Mouse (Mus musculus) gastrocnemius, postnatal 25 days (tissue): ENCODE results near the gene Tmem179. TPM values are rescaled to one million over a fixed set of nuclear protein-coding genes. Genes with fewer than 3 reads are reported as not detected.

Experiments used
- DNase-seq: peaks from one replicate; pipeline ENCODE4 v3.0.0; 2022
- total RNA-seq, 2 experiments: library from RNA; stranded (reverse); gene quantifications; 1 replicate in 1 of 2; 2 replicates in 1 of 2; pipeline ENCODE4 v1.2.3; 2021

Gene Tmem179
- total RNA-seq, 2 experiments from 2014 or later: 0.18 TPM; not detected in 1

- DNase-seq: no peak
Measured at GRCm38 (mm10) chr12:112538356-112538755, 21.8 kb upstream of the Tmem179 start.

GRCm38 (mm10) chr12:112537233-112537632 is 20.7 kb upstream of the Tmem179 start:
- no peak for DNase-seq

- DNase-seq: no peak
Measured at GRCm38 (mm10) chr12:112533758-112534157, 17.2 kb upstream of the Tmem179 start.

GRCm38 (mm10) chr12:112518105-112518504 is 1.6 kb upstream of the Tmem179 start:
- no peak for DNase-seq

- DNase-seq: no peak
Measured at GRCm38 (mm10) chr12:112514897-112515296, 1.6 kb downstream of the Tmem179 start.

- DNase-seq: no peak
Measured at GRCm38 (mm10) chr12:112510733-112511372, 5.7 kb downstream of the Tmem179 start.

GRCm38 (mm10) chr12:112510365-112510732 is 6.2 kb downstream of the Tmem179 start:
- no peak for DNase-seq

GRCm38 (mm10) chr12:112507984-112508383 is 8.6 kb downstream of the Tmem179 start:
- DNase-seq: no peak

GRCm38 (mm10) chr12:112507264-112507663 is 9.3 kb downstream of the Tmem179 start:
- no peak for DNase-seq

GRCm38 (mm10) chr12:112506267-112506666 is 10.3 kb downstream of the Tmem179 start:
- DNase-seq: no peak

GRCm38 (mm10) chr12:112503003-112503771 is 13.4 kb downstream of the Tmem179 start:
- DNase-seq: no peak

GRCm38 (mm10) chr12:112498683-112499082 is 17.9 kb downstream of the Tmem179 start:
- DNase-seq: no peak

- no peak for DNase-seq
Measured at GRCm38 (mm10) chr12:112497731-112498130, 18.8 kb downstream of the Tmem179 start.

- DNase-seq: no peak
Measured at GRCm38 (mm10) chr12:112496136-112496535, 20.4 kb downstream of the Tmem179 start.

- DNase-seq: peak; percentile 74
Measured at GRCm38 (mm10) chr12:112490444-112490939, 26.1 kb downstream of the Tmem179 start.

- DNase-seq: no peak
Measured at GRCm38 (mm10) chr12:112489535-112489934, 27.0 kb downstream of the Tmem179 start.

GRCm38 (mm10) chr12:112489134-112489533 is 27.4 kb downstream of the Tmem179 start, which contains the start of gene A530016L24Rik:
Gene A530016L24Rik (plus strand): TSS chr12:112489448.
- no peak for DNase-seq

GRCm38 (mm10) chr12:112473777-112474176 is 42.8 kb downstream of the Tmem179 start:
- DNase-seq: peak; percentile 60

GRCm38 (mm10) chr12:112470216-112470615 is 46.3 kb downstream of the Tmem179 start:
- DNase-seq: no peak

- DNase-seq: no peak
Measured at GRCm38 (mm10) chr12:112469393-112469792, 47.2 kb downstream of the Tmem179 start.

GRCm38 (mm10) chr12:112467387-112467786 is 49.2 kb downstream of the Tmem179 start:
- DNase-seq: no peak

GRCm38 (mm10) chr12:112465928-112466327 is 50.6 kb downstream of the Tmem179 start:
- DNase-seq: no peak

GRCm38 (mm10) chr12:112464516-112464915 is 52.0 kb downstream of the Tmem179 start:
- no peak for DNase-seq
